Mouse (Mus musculus) gastrocnemius, adult 8-10 months (tissue): Measurements from ENCODE around the gene Gm28870. TPM values are rescaled to one million over a fixed set of nuclear protein-coding genes. Genes with fewer than 3 reads are reported as not detected.
"Not testable (repeated sequence)": the region's sequence is repeated elsewhere in the genome, so short reads cannot be mapped to it uniquely, and the experiment has no call there.

Experiments
- DNase-seq, 2 experiments: peaks; one replicate each; pipeline ENCODE4 v3.0.0; 2022; ENCODE audit warnings: low spot score in 2 of 2
- total RNA-seq, 4 experiments: library from RNA; stranded (reverse); gene quantifications; 2 replicates each; pipeline ENCODE4 v1.2.4; 2022

Gm28870 gene
- not detected for total RNA-seq

DNA sequence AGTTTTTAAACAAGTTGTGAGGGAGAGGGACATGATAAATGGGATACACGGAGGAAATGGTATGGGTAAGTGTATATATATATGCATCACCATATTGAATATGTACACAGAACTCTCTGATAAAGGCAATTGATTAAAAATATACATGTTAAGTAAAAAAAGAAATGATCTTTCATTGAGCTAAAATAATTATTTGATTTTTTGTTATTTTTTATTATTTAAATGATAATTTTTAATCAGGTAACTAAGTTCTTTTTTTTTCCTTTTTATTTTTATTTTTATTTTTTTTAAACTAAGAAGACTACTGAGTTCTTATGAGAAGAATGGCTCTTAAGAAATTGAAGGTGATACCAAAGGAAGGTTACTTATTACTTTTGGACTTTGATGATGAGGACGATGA is at the start of gene Gm28870:
Gene Gm28870 (plus strand): TSS at position 301 of the 400 bp plus-strand sequence.
- not testable (repeated sequence) for DNase-seq
